Mouse (Mus musculus): ENCODE measurements at regions not wholly inside any gene's neighbourhood (a gene's known extent, or its start where the extent isn't known, plus 50 kb on each side); places are given as distances from the start of the nearest gene placed in this dataset.

DNA sequence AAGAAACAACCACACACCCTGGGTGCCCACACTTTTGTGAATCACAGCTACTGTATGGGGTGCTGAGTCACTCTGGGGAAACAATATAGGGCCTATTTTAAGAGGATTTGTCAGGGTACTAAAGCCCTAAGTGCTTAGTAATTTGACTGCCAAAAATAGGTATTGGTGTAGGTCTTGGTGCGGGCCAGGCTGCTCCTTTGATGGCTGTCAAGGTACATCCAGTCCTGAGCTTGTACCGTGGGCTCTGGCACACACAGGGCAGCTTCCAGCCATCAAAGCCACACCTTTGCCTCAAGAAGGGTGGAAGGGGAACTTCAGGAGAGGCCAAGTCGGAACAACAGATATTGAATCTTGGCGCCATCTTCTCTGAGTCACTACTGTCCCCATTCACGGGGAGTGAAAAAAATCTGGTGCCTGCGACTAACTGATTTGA, 64.2 kb upstream of the Dlg1 start:
- no peak for DNase-seq

- DNase-seq: no peak
Observed at GRCm38 (mm10) chr16:31601278-31601677, 62.0 kb upstream of the Dlg1 start.

GRCm38 (mm10) chr16:31603185-31603584, 60.1 kb upstream of the Dlg1 start:
- peak; percentile 17 to 56 for DNase-seq

GRCm38 (mm10) chr16:31606389-31607177, 56.7 kb upstream of the Dlg1 start:
- DNase-seq: no peak

DNA sequence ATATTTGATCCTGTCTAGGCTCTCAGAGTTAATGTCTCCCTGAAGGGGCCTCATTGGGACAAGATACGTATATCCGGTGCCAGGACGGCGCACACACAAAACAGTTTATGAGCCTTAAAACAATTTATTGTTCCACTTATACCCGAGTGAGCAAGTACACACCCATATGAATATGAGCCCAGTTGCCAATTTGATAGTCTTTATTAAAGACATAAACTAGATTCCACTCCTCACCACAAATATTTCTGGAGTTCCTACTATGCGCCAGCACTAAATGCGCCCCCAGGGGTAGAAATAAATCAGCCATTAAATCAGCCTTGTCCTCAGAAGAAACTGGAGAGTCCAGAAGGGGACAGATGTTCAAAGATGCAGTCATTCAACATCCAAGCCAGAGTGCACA, 54.3 kb upstream of the Dlg1 start:
- DNase-seq: no peak

DNA sequence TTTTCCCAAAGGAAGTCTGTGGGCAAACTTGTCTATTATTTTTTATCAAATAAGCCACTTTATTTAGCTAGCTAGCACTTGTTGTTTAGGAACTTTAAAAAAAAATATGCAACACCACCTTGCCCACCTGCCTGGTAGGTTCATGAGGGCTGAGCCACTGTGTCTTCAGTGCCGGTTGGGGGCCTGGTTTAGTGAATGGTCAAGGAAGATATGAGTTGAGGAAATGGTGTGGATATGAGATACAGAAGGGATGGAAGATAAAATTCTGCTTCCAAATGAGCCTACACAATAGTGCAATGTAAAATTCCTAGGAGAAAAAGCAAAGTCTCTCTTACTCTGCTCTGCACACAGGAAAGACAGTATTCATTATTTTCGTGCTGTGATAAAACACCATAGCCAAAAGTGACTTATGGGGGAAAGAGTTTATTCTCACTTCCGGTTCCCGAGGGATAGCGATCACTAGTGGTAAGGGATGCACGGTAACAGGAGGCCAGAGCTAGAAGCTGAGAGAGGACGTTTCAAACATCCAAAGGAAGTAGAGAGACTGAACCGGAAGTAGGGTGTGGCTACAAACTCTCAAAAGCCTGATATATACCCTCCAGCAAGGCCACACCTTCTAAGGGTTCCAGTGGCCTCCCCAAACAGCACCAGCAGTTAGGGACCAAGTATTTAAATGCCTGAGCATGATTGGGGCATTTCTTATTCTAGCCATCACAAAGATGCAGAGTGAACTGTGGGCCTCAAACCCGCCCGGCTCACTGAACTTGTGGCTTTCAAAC, 53.7 kb upstream of the Dlg1 start:
- no peak for DNase-seq
